Mouse (Mus musculus): Measurements from ENCODE around the gene Rft1.

DNA sequence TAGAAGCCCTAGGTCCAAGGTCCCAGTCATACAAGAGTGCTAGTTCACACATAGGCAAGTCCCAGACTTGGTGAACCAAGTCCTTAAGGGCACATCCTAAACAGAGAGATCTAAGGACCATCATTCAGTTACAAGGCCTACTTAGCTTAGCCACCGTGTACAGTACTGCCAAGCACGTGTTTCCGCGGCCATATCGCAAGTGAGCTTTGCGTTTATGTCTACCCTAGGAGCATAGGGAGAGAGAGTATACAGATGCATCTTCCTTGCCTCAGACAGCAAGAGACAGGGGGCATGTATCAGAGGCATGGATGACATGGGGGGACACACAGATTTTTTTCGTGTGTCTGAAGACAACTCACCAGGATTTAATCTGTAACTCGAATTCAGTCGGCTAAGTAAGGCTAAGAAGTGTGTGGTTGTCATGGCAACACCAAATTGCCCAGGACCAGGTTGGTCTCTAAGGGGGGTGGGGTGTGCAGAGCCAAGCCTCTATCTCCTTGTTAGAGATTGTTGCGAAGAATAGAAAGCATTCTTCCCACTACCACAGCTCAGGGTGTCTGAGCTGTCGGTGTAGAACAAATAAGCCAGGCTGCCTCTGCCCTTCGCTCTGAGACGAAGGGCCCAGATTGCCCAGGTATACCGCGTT, 43.4 kb downstream of the Rft1 start:
- TF ChIP-seq MYOG (IDR thresholded peaks at IDR 0.05; ENCODE audit: control insufficient read depth in 1 of 3, insufficient read depth in 1 of 3, insufficient read length in 2 of 3, low read depth in 2 of 3) (no peak), POLR2A (IDR thresholded peaks at IDR 0.05; ENCODE audit: insufficient read length, low read depth) (no peak), E2F4 (IDR thresholded peaks at IDR 0.05; ENCODE audit: insufficient read depth) (no peak), USF1 (IDR thresholded peaks at IDR 0.05; ENCODE audit: low read depth) (no peak), POLR2AphosphoS2 (IDR thresholded peaks at IDR 0.05; ENCODE audit: insufficient read length, low read depth) (no peak), CEBPB (IDR thresholded peaks at IDR 0.05; ENCODE audit: insufficient read depth, poor library complexity, severe bottlenecking) (no peak), TCF3 (IDR thresholded peaks at IDR 0.05; ENCODE audit: insufficient read length, low read depth) (no peak), MAX (IDR thresholded peaks at IDR 0.05; ENCODE audit: low read depth) (no peak)

Data from myocyte (in vitro differentiated cells).